ENCODE assay signal across 20 mouse cellular contexts in the genomic region with DNA sequence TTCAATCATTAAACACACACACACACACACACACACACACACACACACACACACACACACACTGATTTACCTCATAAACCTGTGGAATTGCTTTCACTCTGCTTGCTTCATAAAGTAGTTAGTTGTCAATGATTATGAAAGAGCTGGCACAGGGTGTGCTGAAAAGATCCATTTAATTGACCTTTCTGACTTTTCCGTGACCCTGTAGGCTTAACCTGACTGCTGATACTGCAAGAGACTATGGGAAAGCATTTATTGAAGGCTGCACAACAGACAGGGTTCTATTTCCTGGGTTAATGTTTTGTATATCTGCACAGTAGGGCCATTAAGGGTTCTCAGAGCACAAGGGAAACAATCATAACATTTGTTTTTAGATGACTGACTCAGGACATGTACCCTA.
DNase-seq lines count a peak whose midpoint lies in the region; ATAC-seq lines count a peak whose summit lies in the region.
"Had no signal": no experiment of that assay in that cellular context is flagged by ENCODE, and none has a peak within 500 bp of the region (broad histone marks: within the 10 kb centered on the region; RNA-seq: fewer than 3 reads in every experiment).

No protein-coding gene starts in this region.

- H3K4me2 ChIP-seq in limb, embryonic 11.5 days (ENCODE audit: low read depth, severe bottlenecking) = no peak overlapping the region
- no peak overlapping the region for H3K4me2 ChIP-seq in forebrain, embryonic 15.5 days (replicated peaks)
- H3K4me2 ChIP-seq: embryonic facial prominence, embryonic 15.5 days; heart, embryonic 12.5 days; hindbrain, embryonic 15.5 days; limb, embryonic 13.5 days; midbrain, embryonic 12.5 days had no signal

- H3K27ac ChIP-seq in limb, embryonic 11.5 days (replicated peaks; ENCODE audit: low read depth, low read length) = no peak overlapping the region
- no peak overlapping the region for H3K27ac ChIP-seq in limb, embryonic 10.5 days
- H3K27ac ChIP-seq in forebrain, embryonic 15.5 days (replicated peaks) = no peak overlapping the region
- H3K27ac ChIP-seq: embryonic facial prominence, embryonic 15.5 days; hindbrain, embryonic 15.5 days; limb, embryonic 13.5 days; midbrain, embryonic 12.5 days had no signal

- H3K4me1 ChIP-seq in limb, embryonic 11.5 days (ENCODE audit: control insufficient read depth, insufficient read depth, low read length) = no peaks in the 10 kb centered on the region
- H3K4me1 ChIP-seq in limb, embryonic 10.5 days = peaks cover 7% of the 10 kb centered on the region; the same call in 1 of the 2 replicates
- H3K4me1 ChIP-seq in forebrain, embryonic 15.5 days = no peaks in the 10 kb centered on the region
- H3K4me1 ChIP-seq: embryonic facial prominence, embryonic 15.5 days; heart, embryonic 12.5 days; hindbrain, embryonic 15.5 days; limb, embryonic 13.5 days; midbrain, embryonic 12.5 days had no signal

- no peaks in the 10 kb centered on the region for H3K9me3 ChIP-seq in limb, embryonic 11.5 days (ENCODE audit: control insufficient read depth, low read length)
- H3K9me3 ChIP-seq in limb, embryonic 10.5 days (replicated peaks) = no peaks in the 10 kb centered on the region
- H3K9me3 ChIP-seq in forebrain, embryonic 15.5 days = no peaks in the 10 kb centered on the region
- H3K9me3 ChIP-seq: embryonic facial prominence, embryonic 15.5 days; heart, embryonic 12.5 days; hindbrain, embryonic 15.5 days; limb, embryonic 13.5 days; midbrain, embryonic 12.5 days had no signal

- DNase-seq in limb, embryonic 11.5 days (ENCODE audit: low spot score) = no peak
- no peak for DNase-seq in limb, embryonic 10.5 days (ENCODE audit: low spot score)
- peak; percentile 30 for DNase-seq in gonadal fat pad, adult 2 months (ENCODE audit: low read depth)
- DNase-seq in kidney, adult 9 months = peak; percentile 73
- peak; percentile 39 to 63 for DNase-seq in kidney, postnatal 36 days
- DNase-seq: adrenal gland, postnatal 25 days; B cell, adult 2 months; cerebellum, adult 9-11 months; gastrocnemius, postnatal 36 days; heart, postnatal 36 days; lung, adult 18-20 months; thymus, postnatal 4 days had no signal

- 27% methylated on average over 1 of the region's 1 CpGs for WGBS in limb, embryonic 11.5 days
- WGBS in limb, embryonic 10.5 days = 60% methylated on average over 1 of the region's 1 CpGs
- 68% methylated on average over 1 of the region's 1 CpGs for WGBS in forebrain, embryonic 15.5 days

- H3K36me3 ChIP-seq in limb, embryonic 11.5 days (ENCODE audit: control insufficient read depth, insufficient read depth, low read length) = no peaks in the 10 kb centered on the region
- H3K36me3 ChIP-seq in limb, embryonic 10.5 days = no peaks in the 10 kb centered on the region
- no peaks in the 10 kb centered on the region for H3K36me3 ChIP-seq in forebrain, embryonic 15.5 days
- H3K36me3 ChIP-seq: embryonic facial prominence, embryonic 15.5 days; heart, embryonic 12.5 days; hindbrain, embryonic 15.5 days; limb, embryonic 13.5 days; midbrain, embryonic 12.5 days had no signal

- no peak overlapping the region for H3K4me3 ChIP-seq in limb, embryonic 11.5 days (ENCODE audit: low read depth, low read length)
- no peak overlapping the region for H3K4me3 ChIP-seq in limb, embryonic 10.5 days
- no peak overlapping the region for H3K4me3 ChIP-seq in forebrain, embryonic 15.5 days
- H3K4me3 ChIP-seq: embryonic facial prominence, embryonic 15.5 days; heart, embryonic 12.5 days; hindbrain, embryonic 15.5 days; limb, embryonic 13.5 days; midbrain, embryonic 12.5 days had no signal

- no peaks in the 10 kb centered on the region for H3K27me3 ChIP-seq in limb, embryonic 11.5 days (ENCODE audit: control insufficient read depth, insufficient read depth, low read length)
- no peaks in the 10 kb centered on the region for H3K27me3 ChIP-seq in limb, embryonic 10.5 days (ENCODE audit: low read depth, poor library complexity, severe bottlenecking)
- no peaks in the 10 kb centered on the region for H3K27me3 ChIP-seq in forebrain, embryonic 15.5 days
- H3K27me3 ChIP-seq: embryonic facial prominence, embryonic 15.5 days; heart, embryonic 12.5 days; hindbrain, embryonic 15.5 days; limb, embryonic 13.5 days; midbrain, embryonic 12.5 days had no signal

- H3K9ac ChIP-seq in limb, embryonic 11.5 days (ENCODE audit: low read length) = no peak overlapping the region
- no peak overlapping the region for H3K9ac ChIP-seq in forebrain, embryonic 15.5 days (replicated peaks)
- H3K9ac ChIP-seq: embryonic facial prominence, embryonic 15.5 days; heart, embryonic 12.5 days; hindbrain, embryonic 15.5 days; limb, embryonic 13.5 days; midbrain, embryonic 12.5 days had no signal

- peak; percentile 31; the same call in 1 of the 2 replicates for ATAC-seq in limb, embryonic 11.5 days (ENCODE audit: insufficient number of reproducible peaks, low FRiP score, low TSS enrichment, low read depth)
- no peak for ATAC-seq in CD4-positive, CD25-positive, alpha-beta regulatory T cell, adult 4 months
- no peak for ATAC-seq in forebrain, embryonic 15.5 days (replicated peaks)
- ATAC-seq: activated CD4-positive, CD25-positive, alpha-beta regulatory T cell, adult 4 months had no signal

Comparison
In these comparisons a context has a peak if more than half of its experiments do, and no peak if none do; other contexts are left out.
1. DNase-seq: peak in gonadal fat pad, adult 2 months (single experiment), kidney, adult 9 months (single experiment) and kidney, postnatal 36 days (2 of 2); none in limb, embryonic 11.5 days (single experiment) and limb, embryonic 10.5 days (single experiment).